Mouse (Mus musculus): ENCODE results near the gene Fat3. TPM values are rescaled to one million over a fixed set of nuclear protein-coding genes. Genes with fewer than 3 reads are reported as not detected.

Fat3 gene
- total RNA-seq, 1 experiment: 0.58 TPM

DNA sequence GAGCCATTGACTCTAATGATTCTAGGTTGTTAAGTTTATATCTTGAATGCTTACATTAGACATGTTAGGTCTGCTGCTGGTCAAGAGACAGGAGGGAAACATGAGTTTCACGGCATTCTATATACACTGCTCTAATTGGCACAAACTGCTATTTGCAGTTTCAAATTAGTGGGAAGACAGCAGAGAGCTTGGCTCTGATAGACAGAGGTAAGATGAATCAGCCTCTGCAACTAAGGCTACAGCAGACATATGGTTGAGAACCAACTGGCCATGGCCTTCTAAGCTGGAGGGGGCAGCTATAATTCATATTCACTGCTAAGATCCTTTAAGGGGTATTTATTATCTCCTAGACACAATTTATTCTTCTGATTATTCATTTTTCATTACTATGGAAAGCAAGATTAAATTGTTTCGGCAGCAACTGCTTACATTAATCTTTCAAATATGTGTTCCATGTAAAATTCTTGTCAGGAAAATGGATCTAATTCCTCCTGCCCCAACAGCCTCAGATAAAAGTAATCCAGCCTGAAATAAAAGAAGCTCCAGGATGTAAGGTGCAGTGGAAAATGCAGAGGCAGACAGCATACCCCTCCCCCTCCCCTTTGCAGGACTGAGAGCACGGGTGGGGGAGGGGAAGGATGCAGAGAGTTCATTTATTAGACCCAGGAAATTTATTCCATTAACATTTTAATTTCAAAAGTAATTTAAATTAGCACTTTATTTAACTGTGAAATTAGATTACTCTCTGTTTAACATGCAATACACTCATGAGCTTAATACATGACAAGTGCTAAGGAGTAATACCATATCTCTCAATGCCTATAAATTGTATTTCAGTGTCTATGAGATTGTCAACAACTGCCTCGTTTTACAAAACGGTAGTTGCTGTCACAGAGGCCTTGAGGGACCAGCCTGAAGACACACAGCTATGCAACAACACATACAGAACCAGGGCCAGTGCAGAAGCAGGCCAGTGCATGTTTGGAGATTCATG lies 189.9 kb downstream of the Fat3 start:
- in situ Hi-C loops (cut with MboI; ENCODE audit: low sequenced_read_pairs in 2 of 2, unreplicated experiment in 2 of 2): no loop called here
- H3K9ac ChIP-seq (ENCODE audit: insufficient read depth, low read depth, low read length, poor library complexity, severe bottlenecking): no peak overlapping the region
- no peak overlapping the region for H3K27ac ChIP-seq (ENCODE audit: insufficient read depth, low read depth, low read length, poor library complexity, severe bottlenecking)
- no peak for DNase-seq (ENCODE audit: low read depth, low spot score)
- H3K4me3 ChIP-seq (ENCODE audit: insufficient read depth in 1 of 2, low read depth in 1 of 2, low read length in 2 of 2, poor library complexity in 1 of 2, severe bottlenecking in 1 of 2): no peak overlapping the region
- H3K9me3 ChIP-seq (ENCODE audit: control insufficient read depth, insufficient read depth, low read depth, low read length): no peaks in the 10 kb centered on the region
- H3K4me1 ChIP-seq (ENCODE audit: control insufficient read depth in 2 of 2, insufficient read depth in 2 of 2, low read length in 2 of 2, poor library complexity in 1 of 2): peaks cover 0 to 2% of the 10 kb centered on the region in 2 experiments; a peak in 1 of 4 replicates
- no peaks in the 10 kb centered on the region for H3K36me3 ChIP-seq (ENCODE audit: control insufficient read depth, insufficient read depth, low read length, poor library complexity, severe bottlenecking)
- TF ChIP-seq HCFC1 (IDR thresholded peaks at IDR 0.05; ENCODE audit: borderline replicate concordance, insufficient read depth, low read length) (no peak), ZC3H11A (IDR thresholded peaks at IDR 0.05; ENCODE audit: borderline replicate concordance, low read depth, low read length) (no peak), ZNF384 (IDR thresholded peaks at IDR 0.05; ENCODE audit: low read depth, low read length) (no peak), CHD2 (IDR thresholded peaks at IDR 0.05; ENCODE audit: low read depth, low read length) (no peak), MAFK (IDR thresholded peaks at IDR 0.05; ENCODE audit: insufficient read depth, low read depth, low read length) (no peak)

DNA sequence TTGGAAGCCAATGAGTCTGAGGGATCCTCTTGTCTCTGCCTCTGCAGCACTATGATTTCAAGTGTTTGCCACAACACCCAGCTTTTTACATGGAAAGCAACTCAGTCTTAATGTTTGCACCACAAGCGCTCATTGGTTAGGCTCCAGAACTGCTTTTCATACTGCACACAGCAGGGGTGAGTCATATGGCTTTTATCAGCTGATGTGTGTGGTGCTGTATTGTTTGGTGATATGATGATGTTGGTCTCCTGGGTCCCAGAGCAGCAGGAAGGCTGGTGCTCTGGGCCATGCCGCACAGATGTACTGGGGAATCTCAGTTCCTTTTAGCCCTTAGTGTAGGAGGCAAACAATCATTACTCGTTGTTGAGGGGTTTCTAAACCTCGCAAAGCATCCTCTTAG lies 190.8 kb downstream of the Fat3 start:
- TF ChIP-seq ZNF384 (IDR thresholded peaks at IDR 0.05; ENCODE audit: low read depth, low read length) (no peak), MAFK (IDR thresholded peaks at IDR 0.05; ENCODE audit: insufficient read depth, low read depth, low read length) (no peak), CHD2 (IDR thresholded peaks at IDR 0.05; ENCODE audit: low read depth, low read length) (no peak)
- no peak overlapping the region for H3K27ac ChIP-seq (ENCODE audit: insufficient read depth, low read depth, low read length, poor library complexity, severe bottlenecking)
- in situ Hi-C loops (cut with MboI; ENCODE audit: low sequenced_read_pairs in 2 of 2, unreplicated experiment in 2 of 2): no loop called here
- H3K4me3 ChIP-seq (ENCODE audit: insufficient read depth in 1 of 2, low read depth in 1 of 2, low read length in 2 of 2, poor library complexity in 1 of 2, severe bottlenecking in 1 of 2): no peak overlapping the region
- no peaks in the 10 kb centered on the region for H3K9me3 ChIP-seq (ENCODE audit: control insufficient read depth, insufficient read depth, low read depth, low read length)
- H3K36me3 ChIP-seq (ENCODE audit: control insufficient read depth, insufficient read depth, low read length, poor library complexity, severe bottlenecking): no peaks in the 10 kb centered on the region
- DNase-seq (ENCODE audit: low read depth, low spot score): no peak
- H3K9ac ChIP-seq (ENCODE audit: insufficient read depth, low read depth, low read length, poor library complexity, severe bottlenecking): no peak overlapping the region
- H3K4me1 ChIP-seq (ENCODE audit: control insufficient read depth in 2 of 2, insufficient read depth in 2 of 2, low read length in 2 of 2, poor library complexity in 1 of 2): peaks cover 0 to 2% of the 10 kb centered on the region in 2 experiments; a peak in 1 of 4 replicates

DNA sequence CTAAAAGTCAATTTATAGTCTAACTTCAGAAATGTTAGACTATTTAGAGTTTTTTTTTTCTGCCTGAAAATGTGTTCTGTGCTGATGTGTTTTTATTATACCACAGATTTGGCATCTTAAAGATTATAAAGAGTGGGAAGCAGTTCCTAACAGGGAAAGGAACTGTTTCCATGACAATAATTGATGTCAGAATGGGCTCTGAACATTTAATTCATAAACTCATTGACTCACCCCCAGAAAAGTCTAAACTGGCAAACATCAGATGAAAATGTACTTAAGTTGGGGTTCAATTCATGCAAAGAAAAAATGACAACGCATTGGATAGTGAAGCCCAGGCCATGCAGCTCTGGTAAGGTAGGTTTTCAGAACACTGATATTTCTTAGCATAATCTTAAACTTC lies 193.3 kb downstream of the Fat3 start:
- no peak overlapping the region for H3K4me3 ChIP-seq (ENCODE audit: insufficient read depth in 1 of 2, low read depth in 1 of 2, low read length in 2 of 2, poor library complexity in 1 of 2, severe bottlenecking in 1 of 2)
- H3K27ac ChIP-seq (ENCODE audit: insufficient read depth, low read depth, low read length, poor library complexity, severe bottlenecking): no peak overlapping the region
- H3K9ac ChIP-seq (ENCODE audit: insufficient read depth, low read depth, low read length, poor library complexity, severe bottlenecking): no peak overlapping the region
- in situ Hi-C loops (cut with MboI; ENCODE audit: low sequenced_read_pairs in 2 of 2, unreplicated experiment in 2 of 2): no loop called here
- H3K4me1 ChIP-seq (ENCODE audit: control insufficient read depth in 2 of 2, insufficient read depth in 2 of 2, low read length in 2 of 2, poor library complexity in 1 of 2): no peaks in the 10 kb centered on the region
- DNase-seq (ENCODE audit: low read depth, low spot score): no peak
- H3K36me3 ChIP-seq (ENCODE audit: control insufficient read depth, insufficient read depth, low read length, poor library complexity, severe bottlenecking): no peaks in the 10 kb centered on the region
- TF ChIP-seq ZNF384 (IDR thresholded peaks at IDR 0.05; ENCODE audit: low read depth, low read length) (no peak), HCFC1 (IDR thresholded peaks at IDR 0.05; ENCODE audit: borderline replicate concordance, insufficient read depth, low read length) (no peak), CHD2 (IDR thresholded peaks at IDR 0.05; ENCODE audit: low read depth, low read length) (no peak), ZC3H11A (IDR thresholded peaks at IDR 0.05; ENCODE audit: borderline replicate concordance, low read depth, low read length) (no peak), MAFK (IDR thresholded peaks at IDR 0.05; ENCODE audit: insufficient read depth, low read depth, low read length) (no peak)
- H3K9me3 ChIP-seq (ENCODE audit: control insufficient read depth, insufficient read depth, low read depth, low read length): no peaks in the 10 kb centered on the region

DNA sequence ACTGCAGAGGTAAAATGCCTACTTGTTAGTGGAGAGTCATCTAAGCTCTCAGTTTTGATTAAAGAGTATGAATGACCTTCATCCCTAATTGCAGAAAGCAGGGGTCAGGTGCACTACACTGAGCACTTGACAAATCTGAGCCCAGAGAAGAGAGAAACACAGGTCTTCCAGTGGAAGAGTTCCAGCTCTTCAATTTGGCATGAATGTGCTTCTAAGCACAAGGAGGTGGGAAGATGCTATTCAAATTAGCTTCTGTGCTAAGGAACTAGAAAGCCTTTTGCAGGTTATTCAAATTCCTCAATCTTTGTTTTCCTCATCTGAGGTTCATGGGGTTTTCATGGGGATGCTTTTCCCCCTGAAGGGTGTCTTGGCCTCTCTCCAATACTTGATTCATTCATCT lies 194.9 kb downstream of the Fat3 start:
- Histone ChIP-seq H3K4me3 (ENCODE audit: insufficient read depth in 1 of 2, low read depth in 1 of 2, low read length in 2 of 2, poor library complexity in 1 of 2, severe bottlenecking in 1 of 2) (no peak overlapping the region), H3K27ac (ENCODE audit: insufficient read depth, low read depth, low read length, poor library complexity, severe bottlenecking) (no peak overlapping the region), H3K9me3 (ENCODE audit: control insufficient read depth, insufficient read depth, low read depth, low read length) (no peaks in the 10 kb centered on the region), H3K9ac (ENCODE audit: insufficient read depth, low read depth, low read length, poor library complexity, severe bottlenecking) (no peak overlapping the region), H3K4me1 (ENCODE audit: control insufficient read depth in 2 of 2, insufficient read depth in 2 of 2, low read length in 2 of 2, poor library complexity in 1 of 2) (no peaks in the 10 kb centered on the region), H3K36me3 (ENCODE audit: control insufficient read depth, insufficient read depth, low read length, poor library complexity, severe bottlenecking) (no peaks in the 10 kb centered on the region)
- TF ChIP-seq ZNF384 (IDR thresholded peaks at IDR 0.05; ENCODE audit: low read depth, low read length) (no peak), CHD2 (IDR thresholded peaks at IDR 0.05; ENCODE audit: low read depth, low read length) (no peak), ZC3H11A (IDR thresholded peaks at IDR 0.05; ENCODE audit: borderline replicate concordance, low read depth, low read length) (no peak), MAFK (IDR thresholded peaks at IDR 0.05; ENCODE audit: insufficient read depth, low read depth, low read length) (no peak), HCFC1 (IDR thresholded peaks at IDR 0.05; ENCODE audit: borderline replicate concordance, insufficient read depth, low read length) (no peak)
- no peak for DNase-seq (ENCODE audit: low read depth, low spot score)
- in situ Hi-C loops (cut with MboI; ENCODE audit: low sequenced_read_pairs in 2 of 2, unreplicated experiment in 2 of 2): no loop called here

All from ES-E14 (cell line).